Mouse (Mus musculus): Measurements from ENCODE around the gene Psg16.
A peak's percentile ranks its signal among the peaks of the same experiment; 100 is the strongest.

Psg16 gene

GRCm38 (mm10) chr7:17073904-17074615 lies at the start of gene Psg16:
TSS of gene Psg16 (plus strand) at chr7:17074040.
- DNase-seq = peak; percentile 37

DNA sequence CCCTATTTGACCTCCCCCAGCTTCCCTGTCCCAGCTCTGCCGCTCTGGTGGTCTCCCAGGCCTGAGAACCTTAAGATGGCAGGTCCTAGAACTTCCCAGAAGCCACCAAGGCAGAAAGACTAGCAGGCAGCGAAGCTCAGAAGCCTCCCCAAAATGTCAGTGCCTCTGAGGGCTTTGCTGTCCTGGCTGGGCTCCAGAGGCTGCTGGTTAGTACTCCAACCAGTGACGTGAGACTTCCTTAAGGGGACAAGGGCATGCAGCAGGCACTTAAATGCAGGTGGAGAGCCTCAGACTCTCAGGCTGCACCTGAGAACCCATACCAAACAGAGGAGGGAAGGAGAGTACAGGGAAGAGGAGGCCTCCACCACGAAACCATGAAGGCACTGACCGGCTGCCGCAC lies 49.7 kb upstream of the Psg16 start:
- DNase-seq = no peak

GRCm38 (mm10) chr7:17024814-17025504 lies 48.9 kb upstream of the Psg16 start:
- peak; percentile 75 for DNase-seq

- peak; percentile 49 for DNase-seq
Measured at GRCm38 (mm10) chr7:17025505-17025894, 48.3 kb upstream of the Psg16 start.

DNA sequence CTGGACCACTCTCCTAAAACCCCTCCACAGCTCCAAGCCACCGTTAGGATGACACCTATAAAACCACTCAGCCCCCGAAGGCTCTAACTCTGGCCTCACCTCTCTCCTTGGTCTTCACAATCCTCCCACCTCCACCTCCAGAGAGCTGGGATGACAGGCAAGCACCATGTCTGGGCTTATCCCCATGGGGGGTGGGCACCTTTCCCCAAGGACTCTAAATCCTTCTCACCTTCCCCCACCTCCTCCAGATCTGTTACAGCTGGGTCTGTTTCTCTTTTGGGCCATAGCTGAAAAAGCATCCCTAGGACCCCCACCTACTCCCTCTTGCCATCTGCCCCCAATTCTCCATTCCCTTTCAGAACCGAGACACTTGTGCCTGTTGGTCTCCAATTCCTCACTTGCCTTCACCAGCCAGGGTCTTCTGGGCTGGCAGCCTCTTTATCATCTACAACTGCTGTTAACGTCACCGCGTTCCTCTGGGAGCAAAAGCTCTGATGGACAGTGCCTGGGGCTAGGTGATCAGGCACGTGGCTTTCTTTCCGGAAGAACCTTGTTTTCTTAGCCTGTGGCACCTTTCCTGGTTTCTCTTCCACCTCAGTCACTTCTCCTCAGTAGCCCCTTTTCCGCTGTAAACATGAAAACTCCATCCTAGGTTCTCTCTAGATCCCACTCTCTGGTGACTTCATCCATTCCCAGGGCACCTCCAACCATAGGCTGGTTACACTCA lies 47.8 kb upstream of the Psg16 start:
- DNase-seq = no peak

- DNase-seq = no peak
Measured at GRCm38 (mm10) chr7:17026710-17027587, 46.9 kb upstream of the Psg16 start.

GRCm38 (mm10) chr7:17027588-17028343 lies 46.1 kb upstream of the Psg16 start, which contains the start of gene Ppp5c:
TSS of gene Ppp5c (minus strand) at chr7:17027924.
- peak; percentile 90 for DNase-seq

DNA sequence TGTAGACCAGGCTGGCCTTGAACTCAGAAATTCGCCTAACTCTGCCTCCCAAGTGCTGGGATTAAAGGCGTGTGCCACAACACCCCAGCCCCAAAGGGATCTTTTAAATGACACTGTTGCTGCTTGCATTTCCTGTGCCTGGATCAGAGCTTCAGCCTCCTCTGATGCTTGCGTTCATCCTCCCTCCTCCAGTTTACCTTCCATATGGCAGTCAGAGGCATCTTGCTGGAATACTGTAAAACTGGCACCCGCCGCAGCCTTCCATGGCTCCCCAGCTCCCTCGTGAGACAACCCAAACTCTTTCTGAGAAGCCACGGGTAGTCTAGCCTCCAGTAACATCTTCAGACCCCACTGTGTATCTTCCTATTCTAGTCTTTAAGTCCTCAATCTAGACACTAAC lies 44.9 kb upstream of the Psg16 start:
- DNase-seq = no peak

GRCm38 (mm10) chr7:17030239-17030638 lies 43.6 kb upstream of the Psg16 start:
- DNase-seq = no peak

DNA sequence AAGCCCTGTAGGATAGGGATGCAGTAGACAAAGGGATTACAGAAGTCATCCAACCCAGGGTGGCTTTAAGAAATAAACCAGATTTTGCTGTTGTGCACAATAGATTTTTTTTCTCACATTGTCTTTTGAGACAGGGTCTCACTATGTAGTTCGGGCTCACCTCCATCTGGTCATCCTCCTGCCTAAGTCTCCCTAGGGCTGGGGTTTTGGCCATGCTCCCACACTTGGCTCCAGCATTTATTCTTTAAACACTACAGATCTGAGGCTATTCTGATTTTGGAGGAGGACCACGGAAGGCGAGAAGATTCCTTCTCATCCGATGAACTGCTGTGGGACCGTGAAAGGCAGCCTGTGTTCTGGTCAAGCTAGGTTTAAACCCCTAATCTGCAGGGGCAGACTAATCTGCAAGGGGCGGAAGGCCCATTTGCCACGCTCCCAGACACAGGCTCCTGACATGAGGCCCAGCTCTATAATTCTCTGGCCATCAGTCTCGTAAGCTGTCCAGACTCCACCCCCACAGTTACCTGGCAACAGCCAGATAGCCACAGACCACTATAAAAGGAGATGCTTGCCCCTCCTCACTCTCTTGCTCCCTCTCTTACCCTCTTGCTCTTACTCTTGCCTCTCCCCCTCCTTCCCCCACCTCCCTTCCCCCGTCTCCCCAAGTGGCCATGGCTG lies 35.7 kb upstream of the Psg16 start:
- DNase-seq = no peak

GRCm38 (mm10) chr7:17039373-17039772 lies 34.5 kb upstream of the Psg16 start:
- no peak for DNase-seq

GRCm38 (mm10) chr7:17045743-17046142 lies 28.1 kb upstream of the Psg16 start:
- DNase-seq = no peak

DNA sequence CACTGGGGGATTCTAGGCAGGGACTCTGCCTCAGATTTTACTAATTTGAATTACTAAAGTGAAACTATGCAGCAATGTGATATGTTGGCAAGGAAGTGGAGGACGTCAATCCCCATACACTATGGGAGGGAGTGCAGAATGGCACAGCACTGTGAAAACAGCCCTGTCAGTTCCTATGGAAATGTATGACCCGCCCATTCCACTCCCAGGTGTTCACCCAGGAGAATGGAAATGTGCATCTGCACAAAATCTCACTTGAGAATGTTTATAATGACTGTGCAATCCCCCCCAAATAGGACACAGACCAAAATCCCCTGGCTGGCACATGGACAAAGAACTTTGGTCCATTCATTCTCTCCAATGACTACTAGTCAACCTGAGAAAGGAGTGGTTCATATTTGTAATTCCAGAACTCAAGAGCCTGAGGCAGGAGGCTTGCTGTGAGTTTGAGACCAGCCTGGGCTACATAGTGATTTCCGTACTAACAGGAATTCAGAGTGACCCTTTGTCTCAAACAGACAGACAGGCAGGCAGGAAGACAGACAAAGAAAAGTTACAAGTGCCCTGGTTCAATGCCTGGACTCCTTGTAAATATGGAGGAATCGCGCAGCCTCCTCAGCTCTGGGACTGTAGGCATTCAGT lies 26.7 kb upstream of the Psg16 start:
- DNase-seq = no peak

- no peak for DNase-seq
Measured at GRCm38 (mm10) chr7:17048431-17049190, 25.2 kb upstream of the Psg16 start.

GRCm38 (mm10) chr7:17050491-17050890 lies 23.3 kb upstream of the Psg16 start:
- DNase-seq = no peak

DNA sequence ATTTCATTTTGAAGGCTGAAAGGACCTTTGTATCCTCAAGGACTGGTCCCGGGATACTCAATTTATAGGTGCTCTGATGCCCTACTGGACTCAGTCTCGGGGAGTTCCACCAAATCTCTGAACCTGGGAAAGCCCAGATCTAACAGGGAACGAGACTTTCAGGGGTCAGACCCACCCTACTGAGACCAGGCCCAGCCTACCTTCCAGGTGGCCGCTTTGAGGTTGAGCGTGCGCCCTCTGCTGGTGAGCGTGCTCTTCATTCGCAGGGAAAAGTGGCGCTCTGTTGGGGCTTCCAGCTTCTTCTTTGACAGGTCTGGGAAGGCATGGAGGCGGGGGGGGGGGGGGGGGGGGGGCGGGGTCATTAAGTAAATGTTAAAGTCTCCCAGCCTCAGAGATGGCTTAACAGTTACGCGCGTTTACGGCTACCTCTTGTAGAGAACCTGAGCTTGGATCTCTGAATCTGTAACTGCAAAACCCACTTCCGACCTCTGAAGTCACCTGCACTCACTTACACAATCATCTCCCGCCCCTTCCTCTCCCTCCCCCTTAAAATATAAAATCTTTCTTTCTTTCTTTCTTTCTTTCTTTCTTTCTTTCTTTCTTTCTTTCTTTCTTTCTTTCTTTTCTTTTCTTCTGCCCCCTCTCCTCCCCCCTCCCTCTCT lies 22.8 kb upstream of the Psg16 start:
- peak; percentile 73 for DNase-seq

DNA sequence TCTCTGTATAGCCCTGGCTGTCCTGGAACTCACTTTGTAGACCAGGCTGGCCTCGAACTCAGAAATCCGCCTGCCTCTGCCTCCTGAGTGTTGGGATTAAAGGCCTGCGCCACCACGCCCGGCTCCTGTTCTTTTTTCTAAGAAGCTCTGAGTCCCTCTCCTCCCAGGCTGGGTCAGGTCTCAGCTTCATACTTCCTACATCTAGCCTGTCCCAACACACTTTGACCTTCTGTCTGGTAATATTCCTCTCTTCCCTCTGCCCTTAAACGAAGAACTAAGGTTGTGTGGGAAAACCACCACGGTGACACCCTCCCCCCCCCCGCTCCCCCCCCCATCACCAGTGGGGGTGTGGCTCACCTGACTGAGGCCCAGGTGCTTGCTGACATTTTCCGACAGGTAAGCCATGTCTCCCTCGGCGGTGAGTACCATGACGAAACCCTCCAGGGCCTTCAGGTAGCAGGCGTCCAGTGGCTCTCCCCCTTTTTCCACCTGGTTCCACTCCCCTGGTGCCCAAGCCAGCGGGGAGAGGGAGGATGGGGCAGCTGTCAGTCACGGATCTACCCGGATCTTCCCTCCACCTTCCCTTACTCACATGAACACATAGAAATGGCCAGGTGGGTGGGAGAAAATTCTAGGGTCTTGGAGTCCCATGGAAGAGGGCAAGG lies 19.4 kb upstream of the Psg16 start:
- DNase-seq = no peak

GRCm38 (mm10) chr7:17055287-17055946 lies 18.4 kb upstream of the Psg16 start:
- no peak for DNase-seq
